Mouse (Mus musculus) kidney, postnatal 36 days (tissue): ENCODE data around the gene Akr1b10.
"Not testable (repeated sequence)": the region's sequence is repeated elsewhere in the genome, so short reads cannot be mapped to it uniquely, and the experiment has no call there.

Experiments
- DNase-seq, 2 experiments: peaks; one replicate each; pipeline ENCODE4 v3.0.0; 2021 to 2022; ENCODE audit warnings: mixed read lengths in 2 of 2

Gene Akr1b10

DNA sequence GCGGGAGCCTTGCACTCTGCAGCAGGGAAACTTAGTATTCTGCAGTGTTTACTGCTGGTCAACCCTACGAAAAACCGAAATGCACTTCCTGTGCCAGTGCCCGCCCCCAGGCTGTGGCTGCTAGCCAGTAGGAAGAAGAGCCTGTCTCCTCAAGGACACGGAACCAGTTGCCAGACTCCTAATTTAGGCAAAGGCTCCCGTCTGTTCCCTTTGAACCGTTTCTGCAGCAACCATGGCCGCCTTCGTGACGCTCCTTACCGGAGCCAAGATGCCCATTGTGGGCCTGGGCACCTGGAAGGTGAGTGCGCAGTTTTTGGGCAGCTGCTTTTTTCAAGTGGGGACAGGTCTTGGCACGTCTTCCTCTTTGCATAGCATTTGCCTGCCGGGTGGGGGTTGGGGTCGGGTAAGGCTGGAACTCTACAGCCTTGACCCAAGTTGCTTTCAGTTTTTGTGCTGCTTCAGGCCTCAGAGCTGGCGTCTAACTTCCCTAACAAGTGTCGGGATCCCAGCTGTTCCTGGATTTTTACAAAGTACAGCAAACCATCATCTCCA is at the start of gene Akr1b10:
Gene Akr1b10, plus strand, starts transcription at position 109 of the 552 bp plus-strand sequence.
- peak; percentile 89 to 92 for DNase-seq

- DNase-seq: peak in 1 of 2 experiments; percentile 23
These were observed 49.3 kb upstream of the Akr1b10 start for GRCm38 (mm10) chr6:34334673-34335072.

GRCm38 (mm10) chr6:34337799-34338198 is 46.2 kb upstream of the Akr1b10 start:
- DNase-seq: no peak

DNA sequence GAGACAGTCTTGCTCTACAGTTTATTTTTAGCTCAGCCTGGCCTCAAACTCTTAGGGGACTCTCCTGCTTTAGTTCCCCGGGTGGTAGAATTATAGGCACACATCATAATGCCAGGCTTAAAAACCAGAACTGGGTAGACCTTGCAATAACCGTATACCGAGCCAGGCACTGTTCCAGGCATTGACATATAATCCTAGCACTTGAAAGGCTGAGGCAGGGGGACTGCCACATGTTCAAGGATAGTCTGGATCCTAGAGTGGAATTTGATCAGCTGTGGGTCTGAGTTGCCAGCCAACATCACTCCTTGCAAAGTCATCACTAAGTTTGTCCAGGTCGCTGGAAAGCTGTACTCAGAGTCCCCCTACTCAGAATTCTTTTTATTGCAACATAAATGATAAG is 42.0 kb upstream of the Akr1b10 start:
- DNase-seq: no peak

DNA sequence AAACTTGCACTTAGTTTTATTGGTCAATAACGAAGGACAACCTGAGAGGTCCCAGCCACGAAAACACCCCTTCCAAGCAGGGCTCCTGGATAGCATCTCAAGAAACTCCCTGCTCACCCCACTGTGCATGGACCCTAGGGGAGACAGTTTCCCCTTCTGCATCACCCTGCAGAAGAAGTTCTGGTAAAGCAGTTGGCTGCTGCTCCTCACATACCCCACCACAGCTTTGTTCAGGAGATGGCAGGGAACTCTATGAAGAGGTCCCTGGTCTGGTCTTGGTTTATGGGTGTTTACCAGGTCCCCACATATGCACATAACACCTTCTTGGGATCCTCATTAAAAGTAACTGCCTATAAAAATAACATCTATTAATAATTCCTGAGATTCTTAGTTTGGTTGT is 41.5 kb upstream of the Akr1b10 start:
- DNase-seq: no peak

- no peak for DNase-seq
These were observed 40.6 kb upstream of the Akr1b10 start for GRCm38 (mm10) chr6:34343426-34343825.

DNA sequence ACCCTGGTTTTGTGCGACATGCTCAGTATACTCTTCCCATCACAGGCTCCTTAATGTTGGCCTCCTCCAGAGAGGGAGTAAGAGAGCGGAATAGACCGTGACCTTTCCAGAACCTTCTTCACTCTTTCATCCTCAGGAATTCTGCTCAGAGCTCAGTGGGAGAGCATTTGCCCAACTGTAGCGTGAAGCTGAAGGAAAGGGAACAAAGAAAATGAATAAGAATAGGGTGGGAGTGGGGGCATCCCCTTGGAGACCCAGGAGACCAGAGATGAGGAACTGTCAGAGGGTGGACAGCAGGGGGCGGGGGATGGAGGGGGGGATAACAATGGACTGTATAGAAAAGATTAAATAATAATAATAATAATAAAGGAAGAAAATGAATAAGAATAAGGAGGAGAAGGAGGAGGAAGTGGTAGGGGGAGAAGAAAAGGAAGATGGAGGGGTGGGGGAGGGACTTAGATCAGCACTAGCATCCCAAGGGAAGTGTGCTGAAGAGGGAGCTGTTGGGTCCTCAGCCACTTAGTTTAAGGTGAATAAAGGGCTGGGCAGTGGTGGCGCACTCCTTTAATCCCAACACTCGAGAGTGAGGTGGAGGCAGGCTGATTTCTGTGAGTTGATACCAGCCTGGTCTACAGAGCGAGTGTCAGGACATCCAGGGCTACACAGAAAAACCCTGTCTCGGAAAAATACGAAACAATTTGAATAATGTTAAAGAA is 39.7 kb upstream of the Akr1b10 start:
- DNase-seq: no peak

- DNase-seq: peak; percentile 10 to 14
These were observed 39.1 kb upstream of the Akr1b10 start for GRCm38 (mm10) chr6:34344935-34345334.

GRCm38 (mm10) chr6:34346096-34346898 is 37.7 kb upstream of the Akr1b10 start:
- peak; percentile 47 to 84 for DNase-seq

DNA sequence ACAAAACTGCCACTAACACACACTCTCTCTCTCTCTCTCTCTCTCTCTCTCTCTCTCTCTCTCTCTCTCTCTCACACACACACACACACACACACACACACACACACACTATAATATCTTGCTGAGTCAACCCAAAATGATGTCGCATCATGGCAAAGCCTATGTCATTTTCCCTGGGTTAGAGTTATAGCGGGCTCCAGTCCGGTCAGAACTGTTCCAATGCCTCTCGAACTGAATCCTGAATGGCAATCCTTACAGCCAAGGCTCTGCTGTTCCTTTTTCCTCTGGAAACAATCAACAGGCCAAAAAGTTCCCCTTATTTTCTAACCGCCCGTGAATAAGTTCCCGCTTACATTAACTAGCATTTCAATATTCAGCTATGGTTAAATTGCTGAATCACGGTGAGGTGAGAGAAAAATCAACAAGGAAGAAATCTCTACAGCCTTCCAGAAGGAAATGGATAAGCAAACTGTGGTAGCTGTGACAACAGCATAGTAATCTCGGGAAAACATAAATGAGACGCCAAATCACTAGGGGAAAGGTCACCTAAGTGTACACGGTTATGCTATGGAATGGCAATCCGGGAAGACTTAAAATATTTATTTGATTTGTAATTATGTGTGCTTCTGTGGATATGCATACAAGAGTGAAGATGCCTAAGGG is 33.9 kb upstream of the Akr1b10 start:
- no peak for DNase-seq

GRCm38 (mm10) chr6:34351481-34351880 is 32.5 kb upstream of the Akr1b10 start:
- not testable (repeated sequence) for DNase-seq

DNA sequence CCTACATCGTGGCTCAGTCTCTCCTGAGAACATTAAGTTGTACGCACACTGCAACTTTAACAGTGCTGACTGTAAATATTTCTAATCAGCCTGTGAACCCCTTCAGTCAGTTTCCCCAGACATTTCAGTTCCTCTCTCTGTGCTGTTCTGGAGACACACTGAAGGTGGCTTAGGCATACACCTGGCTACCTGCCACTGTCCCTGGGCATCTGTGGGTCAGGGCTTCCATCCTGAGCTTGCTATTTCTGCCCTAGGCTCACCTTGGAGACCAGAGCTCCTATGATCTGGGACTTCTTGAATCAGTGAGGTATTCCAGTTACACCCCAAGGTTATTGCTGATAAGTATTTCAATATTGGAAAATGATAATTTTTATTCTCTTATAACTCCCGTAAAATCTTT is 31.6 kb upstream of the Akr1b10 start:
- DNase-seq: no peak

DNA sequence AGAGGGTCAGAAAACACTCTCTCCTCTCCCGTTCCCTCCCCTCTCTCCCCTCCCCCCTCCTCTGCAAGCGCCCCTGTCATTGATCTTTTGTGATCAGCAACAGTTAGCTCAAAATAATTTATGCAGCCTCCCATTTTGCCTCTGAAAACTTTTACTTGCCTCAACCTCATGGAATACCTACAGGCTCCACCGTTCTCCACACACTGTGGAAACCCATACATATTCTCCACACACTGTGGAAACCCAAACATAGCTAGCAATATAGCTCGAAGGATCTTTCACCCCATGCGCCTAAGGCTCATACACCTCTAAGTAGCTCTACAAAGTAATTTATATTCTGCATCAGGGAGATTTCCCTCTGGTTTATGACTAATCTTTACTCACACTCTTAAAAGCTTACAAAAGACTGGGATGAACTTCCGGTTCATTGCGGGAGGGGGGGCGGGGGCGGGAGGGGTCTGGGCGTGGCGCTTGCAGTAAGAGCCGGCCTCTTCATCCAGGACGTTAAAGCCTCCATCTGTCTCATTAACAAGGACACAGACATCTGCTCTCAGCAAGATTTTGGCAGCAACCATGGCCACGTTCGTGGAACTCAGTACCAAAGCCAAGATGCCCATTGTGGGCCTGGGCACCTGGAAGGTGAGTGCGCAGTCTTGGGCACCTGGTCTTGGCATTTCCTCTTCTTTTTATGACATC is 30.2 kb upstream of the Akr1b10 start, which contains the start of gene Akr1b8:
Gene Akr1b8, plus strand, starts transcription at position 462 of the 696 bp plus-strand sequence.
- no peak for DNase-seq

GRCm38 (mm10) chr6:34354354-34355348 is 29.4 kb upstream of the Akr1b10 start:
- no peak for DNase-seq

DNA sequence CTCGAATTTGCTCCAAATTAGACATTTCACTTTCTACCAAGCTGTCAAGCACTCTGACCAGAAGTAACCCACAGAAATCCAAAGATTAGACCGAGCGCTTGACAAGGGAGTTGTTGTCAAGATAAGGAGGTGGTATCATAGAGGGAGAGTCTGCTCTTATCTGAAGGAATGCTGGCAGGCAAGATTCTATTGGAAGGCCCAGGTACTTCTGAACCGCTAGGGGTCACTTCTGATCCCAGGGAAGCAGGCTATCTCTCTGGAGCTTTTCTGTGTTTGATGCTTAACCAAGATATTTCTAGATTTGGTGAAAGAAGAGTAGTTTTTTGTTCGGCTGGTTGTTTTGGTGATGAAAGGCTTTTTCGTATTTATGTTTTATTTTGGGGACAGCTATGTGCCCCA is 28.7 kb upstream of the Akr1b10 start:
- no peak for DNase-seq

DNA sequence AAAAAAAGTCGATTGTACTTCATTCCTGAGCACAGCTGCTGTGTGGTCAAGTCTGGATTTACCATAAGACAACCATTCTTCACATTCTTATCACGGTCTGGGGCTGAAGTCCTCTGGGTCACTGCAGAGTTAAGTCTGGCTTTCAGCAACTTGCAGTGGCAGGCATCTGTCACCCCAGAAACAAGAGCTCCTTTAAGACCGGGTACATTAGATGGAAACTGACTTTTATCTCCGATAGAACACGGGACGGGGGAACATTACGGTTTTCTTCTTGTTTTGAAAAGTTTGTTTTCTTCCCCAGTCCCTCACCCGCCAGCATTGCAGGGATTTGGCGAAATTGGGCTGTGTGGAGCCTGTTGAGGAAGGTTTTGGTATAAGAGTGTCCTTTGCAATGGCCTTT is 28.2 kb upstream of the Akr1b10 start:
- no peak for DNase-seq

DNA sequence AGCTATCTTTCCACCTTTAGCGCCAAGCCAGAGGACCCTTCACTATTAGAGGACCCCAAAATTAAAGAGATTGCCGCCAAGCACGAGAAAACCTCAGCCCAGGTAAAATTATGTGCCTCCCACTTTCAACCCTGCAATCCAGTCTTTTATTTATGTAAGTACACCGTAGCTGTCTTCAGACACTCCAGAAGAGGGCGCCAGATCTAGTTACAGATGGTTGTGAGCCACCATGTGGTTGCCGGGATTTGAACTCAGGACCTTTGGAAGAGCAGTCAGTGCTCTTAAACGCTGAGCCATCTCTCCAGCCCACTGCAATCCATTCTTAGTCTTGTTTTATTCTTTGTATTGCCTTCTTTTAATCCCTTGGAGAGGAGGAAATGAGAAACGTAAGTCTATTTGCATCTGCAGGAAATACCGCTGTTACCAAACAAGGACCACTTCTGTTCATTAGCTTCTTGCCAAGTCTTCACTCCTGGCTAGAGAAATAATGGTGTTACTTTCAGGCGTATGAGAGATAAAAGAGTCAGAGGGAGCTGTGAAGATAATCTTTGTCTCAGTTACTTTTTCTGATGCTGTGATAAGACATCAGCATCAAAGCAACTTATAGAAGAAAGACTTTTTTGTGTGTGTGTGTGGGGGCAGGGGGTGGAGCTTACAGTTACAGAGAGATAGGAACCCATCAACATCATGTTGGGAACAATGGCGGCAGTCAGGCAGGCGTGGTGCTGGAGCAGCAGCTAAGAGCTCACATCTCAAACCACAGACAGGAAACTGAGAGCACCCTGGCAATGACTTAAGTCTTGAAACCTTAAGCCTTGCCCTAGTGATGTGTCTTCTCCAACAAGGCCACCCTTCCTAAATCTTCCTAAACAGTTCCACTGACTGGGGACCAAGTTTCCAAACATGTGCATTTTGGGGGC is 19.5 kb upstream of the Akr1b10 start:
- no peak for DNase-seq

- no peak for DNase-seq
These were observed 16.0 kb upstream of the Akr1b10 start for GRCm38 (mm10) chr6:34367998-34368397.

DNA sequence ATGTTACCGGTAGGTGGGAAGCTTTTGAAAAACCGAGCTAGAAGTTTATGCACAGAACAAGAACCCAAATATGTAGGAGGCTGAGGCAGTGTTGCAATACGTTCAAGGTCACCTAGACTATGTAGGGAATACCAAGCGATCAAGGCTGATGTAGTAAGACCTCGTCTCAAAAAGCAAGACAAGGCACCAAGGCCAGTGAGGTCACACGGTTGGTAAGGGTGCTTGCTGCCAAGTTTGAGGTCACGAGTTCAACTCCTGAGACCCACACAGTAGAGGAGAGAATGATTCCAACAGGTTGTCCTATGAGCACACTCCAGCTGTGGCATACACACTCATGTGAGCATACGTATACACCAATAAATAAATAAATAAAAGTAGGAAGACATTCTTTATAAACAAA is 13.9 kb upstream of the Akr1b10 start:
- no peak for DNase-seq

- peak; percentile 77 to 88 for DNase-seq
These were observed 12.2 kb upstream of the Akr1b10 start for GRCm38 (mm10) chr6:34371700-34372351.
